Mouse (Mus musculus) lung, postnatal 0 days (tissue): ENCODE data around the gene Hoxa5. TPM values are rescaled to one million over a fixed set of nuclear protein-coding genes. Genes with fewer than 3 reads are reported as not detected.

Experiments
- ATAC-seq: fragments of 200-750 bp; cut with Nextera tagmentation; 2 replicates; pipeline ENCODE4 v1.8.0; 2017; ENCODE audit warnings: moderate library complexity
- DNase-seq: peaks from one replicate; pipeline ENCODE4 v3.0.0-alpha.2; 2016; ENCODE audit warnings: low spot score
- H3K27ac ChIP-seq: fragments of 300-500 bp; sonication (generic); 2 replicates; pipeline ENCODE4 v1.5.1; 2014; ENCODE audit warnings: antibody characterized with exemption, mild to moderate bottlenecking, low read length, mixed read lengths
- H3K27me3 ChIP-seq: fragments of 300-500 bp; sonication (generic); replicated peaks from 2 replicates; pipeline ENCODE4 v1.6.1; 2014; ENCODE audit warnings: low read length, mixed read lengths; ENCODE audit not compliant: insufficient read depth
- H3K36me3 ChIP-seq: fragments of 300-500 bp; sonication (generic); 2 replicates; pipeline ENCODE4 v1.6.1; 2014; ENCODE audit warnings: low read length, mixed read lengths; ENCODE audit not compliant: insufficient read depth
- H3K4me1 ChIP-seq: fragments of 300-500 bp; sonication (generic); 2 replicates; pipeline ENCODE4 v1.6.1; 2014; ENCODE audit warnings: antibody characterized with exemption, low read depth, low read length, mixed read lengths; ENCODE audit not compliant: insufficient read depth
- H3K4me2 ChIP-seq: fragments of 300-500 bp; sonication (generic); replicated peaks from 2 replicates; pipeline ENCODE4 v1.6.1; 2014; ENCODE audit warnings: low read depth, mild to moderate bottlenecking, low read length, moderate library complexity, mixed read lengths
- H3K4me3 ChIP-seq: fragments of 300-500 bp; sonication (generic); 2 replicates; pipeline ENCODE4 v1.5.1; 2014; ENCODE audit warnings: low read depth, low read length
- H3K9ac ChIP-seq: fragments of 300-500 bp; sonication (generic); replicated peaks from 2 replicates; pipeline ENCODE4 v1.6.1; 2014; ENCODE audit warnings: low read depth, mild to moderate bottlenecking
- H3K9me3 ChIP-seq: fragments of 300-500 bp; sonication (generic); 2 replicates; pipeline ENCODE4 v1.6.1; 2016; ENCODE audit warnings: low read length, mixed read lengths
- CTCF ChIP-seq: IDR thresholded peaks from 2 replicates; pipeline ENCODE4 v1.5.1; 2016; ENCODE audit warnings: antibody characterized with exemption, mild to moderate bottlenecking
- EP300 ChIP-seq: IDR thresholded peaks from 2 replicates; pipeline ENCODE4 v1.6.1; 2016; ENCODE audit warnings: antibody characterized with exemption, mild to moderate bottlenecking, control low read depth
- WGBS: fragments of 180-500 bp; shearing (Covaris S2); extraction: QIAGEN DNeasy Blood & Tissue Kit; methylation state at CpG from one replicate; pipeline ENCODE4 v1.1.7; 2014; 5-methylcytosine and 5-hydroxymethylcytosine counted together
- polyA plus RNA-seq: library from polyadenylated mRNA; unstranded; fragments of >200 nt; fragmentation: Nextera tagmentation; extraction: Ambion mirVana; gene quantifications from 2 replicates; pipeline ENCODE4 v1.2.1, GENCODE M21; 2015

The Hoxa5 gene
- polyA plus RNA-seq, 1 experiment from 2014 or later = 40.3 TPM

DNA sequence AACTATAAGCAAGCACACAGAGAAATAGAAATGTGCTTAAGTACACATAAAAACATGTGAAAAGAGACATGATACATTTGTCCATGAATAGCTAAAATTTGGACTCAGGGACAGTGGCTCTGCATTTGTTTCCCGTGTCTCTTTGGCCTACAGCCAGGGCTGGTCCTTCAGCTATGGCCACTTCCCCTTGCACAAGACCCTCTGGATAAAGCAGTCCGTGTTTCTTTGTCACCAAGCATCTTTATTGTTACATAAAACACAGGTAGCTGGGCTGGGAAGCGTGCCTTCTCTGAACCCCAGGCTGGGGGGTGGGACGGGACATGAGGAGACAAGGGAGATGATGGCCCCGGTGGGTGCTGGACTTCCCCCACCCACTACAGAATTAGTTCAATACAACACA, 9.9 kb upstream of the Hoxa5 start:
- no peaks in the 10 kb centered on the region for H3K36me3 ChIP-seq
- H3K4me2 ChIP-seq = no peak overlapping the region
- 26% methylated on average over 5 of the region's 5 CpGs for WGBS
- no peak overlapping the region for H3K27ac ChIP-seq
- no peak overlapping the region for H3K4me3 ChIP-seq
- TF ChIP-seq CTCF (no peak), EP300 (no peak)
- no peak for ATAC-seq
- H3K4me1 ChIP-seq = peaks cover 13% of the 10 kb centered on the region
- H3K9ac ChIP-seq = no peak overlapping the region
- no peaks in the 10 kb centered on the region for H3K9me3 ChIP-seq
- DNase-seq = no peak
- H3K27me3 ChIP-seq = peaks cover 77% of the 10 kb centered on the region

DNA sequence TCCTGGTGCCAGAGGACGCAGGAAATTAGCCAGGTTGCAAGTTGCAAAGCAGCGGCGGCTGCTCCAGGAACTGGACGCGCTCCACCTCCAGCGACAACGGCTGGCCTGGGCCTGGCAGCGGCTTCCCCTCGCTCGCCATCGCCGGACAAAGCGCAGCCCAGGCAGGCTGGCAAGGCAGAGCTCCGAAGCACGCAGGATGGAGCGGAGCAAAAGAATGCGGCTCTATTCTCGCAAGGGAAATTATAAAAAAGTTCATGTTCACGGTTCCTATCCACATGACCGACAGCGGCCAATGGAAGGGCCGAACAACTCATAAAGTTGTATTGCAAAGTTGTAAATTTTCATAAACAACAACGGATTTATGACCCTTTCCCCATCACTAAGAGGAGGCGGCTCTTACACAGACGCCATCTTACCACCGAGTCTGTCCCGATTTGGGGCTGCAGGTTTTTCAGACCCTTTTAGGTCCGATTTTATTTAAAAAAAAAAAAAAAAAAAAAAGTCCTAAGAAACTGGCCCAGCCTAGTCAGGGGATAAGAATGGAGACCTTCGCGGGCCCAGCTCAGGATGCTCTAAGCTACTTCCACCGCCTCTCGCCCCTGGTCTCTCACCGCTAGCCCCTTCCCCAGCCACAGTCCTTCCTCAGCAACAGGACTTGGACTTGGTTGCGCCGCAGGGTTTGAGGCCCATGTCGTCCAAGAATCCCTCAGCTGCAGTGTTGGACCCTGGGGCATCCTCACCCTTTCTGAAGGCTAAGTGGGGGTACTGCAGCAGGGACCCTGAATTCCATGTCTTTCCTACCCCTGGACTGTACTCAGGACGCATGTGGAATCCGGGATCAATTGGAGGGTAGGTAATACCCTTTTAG, 9.0 kb upstream of the Hoxa5 start, which contains the start of the genes Hoxa3 and Gm28308:
Gene Hoxa3 (minus strand): TSS at position 218 of the 868 bp plus-strand sequence.
Gene Gm28308 (minus strand): TSS at position 221 of the 868 bp plus-strand sequence.
- Histone ChIP-seq H3K9me3 (no peaks in the 10 kb centered on the region), H3K27me3 (peaks cover 73% of the 10 kb centered on the region), H3K4me2 (peak within 1 kb of the TSS; percentile 61), H3K36me3 (no peaks in the 10 kb centered on the region), H3K4me3 (peak within 1 kb of the TSS; percentile 48), H3K27ac (peak within 1 kb of the TSS; percentile 76), H3K9ac (0 out of 2 replicates have a peak within 1 kb of the TSS, but pooled peaks have one; percentile 32), H3K4me1 (peaks cover 13% of the 10 kb centered on the region)
- DNase-seq (peak; percentile 80), ATAC-seq (peak; percentile 23)
- TF ChIP-seq CTCF (no peak), EP300 (no peak)
- 8% methylated on average over 38 of the region's 38 CpGs for WGBS

DNA sequence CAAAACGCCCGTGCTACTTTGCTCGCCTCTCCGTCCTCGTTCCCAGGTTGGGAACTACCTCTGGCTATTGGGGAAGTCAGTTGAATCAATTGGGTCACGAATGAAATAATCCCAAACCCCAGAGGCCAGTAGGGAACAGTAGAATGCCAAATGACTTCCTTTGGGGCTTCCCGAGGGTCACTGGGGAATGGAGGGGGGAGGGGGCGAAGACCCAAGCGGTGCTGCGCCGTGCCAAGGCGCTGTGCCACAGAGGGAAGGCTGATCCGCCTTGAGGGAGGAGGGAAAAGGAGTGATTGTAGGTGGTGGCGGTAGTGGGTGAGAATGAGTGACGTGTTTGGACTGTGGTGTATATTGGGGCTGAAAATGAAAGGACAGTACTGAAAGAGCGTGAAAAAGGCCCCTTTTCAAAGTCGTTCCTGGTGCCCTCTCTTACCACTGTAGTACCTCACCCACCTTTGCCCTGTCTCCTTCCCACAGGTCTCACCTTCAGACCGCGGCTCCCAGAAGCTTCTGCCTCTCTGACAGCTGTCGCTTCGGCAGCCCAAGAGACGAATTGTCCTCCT, 8.2 kb upstream of the Hoxa5 start:
- 5% methylated on average over 21 of the region's 22 CpGs for WGBS
- ATAC-seq = 0 out of 2 replicates have a peak, but pooled peaks have one; percentile 10
- Histone ChIP-seq H3K4me1 (peaks cover 11% of the 10 kb centered on the region), H3K36me3 (no peaks in the 10 kb centered on the region), H3K4me3 (peak overlapping the region; percentile 48), H3K9me3 (no peaks in the 10 kb centered on the region), H3K27ac (peak overlapping the region; percentile 76), H3K27me3 (peaks cover 72% of the 10 kb centered on the region), H3K9ac (0 out of 2 replicates have a peak overlapping the region, but pooled peaks have one; percentile 32), H3K4me2 (peak overlapping the region; percentile 61)
- no peak for DNase-seq
- 0 out of 2 replicates have a peak, but pooled peaks have one; percentile 9 for TF ChIP-seq CTCF
- no peak for TF ChIP-seq EP300

DNA sequence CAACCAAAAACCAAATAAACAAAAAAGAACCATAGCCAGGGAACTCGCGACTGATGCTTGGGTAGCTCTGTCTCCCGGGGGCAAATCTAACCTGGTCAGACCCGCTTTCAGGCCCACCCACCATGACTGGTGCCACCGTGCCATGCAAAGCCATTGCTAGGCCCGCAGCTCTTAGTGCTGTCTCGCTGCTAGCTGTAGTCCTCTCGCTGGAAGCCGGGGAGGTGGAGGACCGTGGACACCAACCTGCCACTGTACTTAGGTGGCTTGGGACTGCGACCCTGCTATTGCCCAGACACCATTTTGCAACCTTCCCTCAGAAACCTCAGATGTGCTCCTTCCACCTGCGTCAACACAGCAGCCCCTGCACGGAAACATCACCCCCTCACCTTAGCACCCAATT, 7.6 kb upstream of the Hoxa5 start:
- H3K4me2 ChIP-seq = peak overlapping the region; percentile 61
- H3K4me3 ChIP-seq = peak overlapping the region; percentile 48
- 10% methylated on average over 13 of the region's 13 CpGs for WGBS
- H3K27me3 ChIP-seq = peaks cover 72% of the 10 kb centered on the region
- H3K4me1 ChIP-seq = peaks cover 6% of the 10 kb centered on the region
- ATAC-seq (no peak), DNase-seq (no peak)
- no peaks in the 10 kb centered on the region for H3K9me3 ChIP-seq
- TF ChIP-seq CTCF = no peak
- TF ChIP-seq EP300 = no peak
- no peak overlapping the region for H3K9ac ChIP-seq
- peak overlapping the region; percentile 76; the same call in 1 of the 2 replicates for H3K27ac ChIP-seq
- H3K36me3 ChIP-seq = no peaks in the 10 kb centered on the region

DNA sequence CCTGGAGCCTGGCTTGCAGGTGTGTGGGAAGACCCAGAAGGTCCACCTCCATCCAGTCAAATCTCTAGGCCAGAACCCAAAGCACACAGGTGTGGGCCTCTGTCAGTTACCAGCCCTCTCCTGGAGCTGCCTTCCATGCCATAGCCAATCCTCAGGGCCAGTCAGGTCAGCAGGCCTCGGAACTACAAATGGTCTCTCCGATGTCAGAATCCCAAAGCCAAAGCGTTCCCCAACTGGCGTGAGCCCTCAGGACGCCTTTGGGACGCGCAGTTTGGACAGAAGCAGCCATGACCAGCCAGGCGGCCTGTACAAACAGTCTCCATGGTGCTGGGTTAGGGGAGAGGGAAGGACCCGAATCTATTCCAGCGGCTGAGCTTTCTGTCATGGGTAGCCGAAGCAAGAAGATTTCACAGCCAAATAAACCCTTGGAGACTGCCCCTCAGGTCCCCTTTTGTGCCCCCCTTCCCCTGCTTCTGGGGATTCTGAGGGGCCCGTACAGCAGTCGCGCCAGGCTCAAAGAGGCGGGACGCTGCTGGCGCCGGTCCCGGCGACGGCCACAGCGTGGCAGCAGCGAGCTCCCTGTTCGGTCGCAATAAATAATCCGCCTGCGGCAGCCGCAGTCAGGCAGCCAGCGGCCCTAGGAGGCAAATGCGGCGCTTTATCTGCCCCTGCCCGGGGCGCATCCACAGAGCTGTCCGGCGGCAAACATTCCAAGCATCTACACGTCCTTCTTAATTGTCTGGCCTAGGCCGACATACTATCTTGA, 7.0 kb upstream of the Hoxa5 start:
- Histone ChIP-seq H3K4me1 (peaks cover 3% of the 10 kb centered on the region; the same call in 1 of the 2 replicates), H3K9me3 (no peaks in the 10 kb centered on the region), H3K4me3 (peak overlapping the region; percentile 48), H3K36me3 (no peaks in the 10 kb centered on the region), H3K27me3 (peaks cover 73% of the 10 kb centered on the region), H3K27ac (no peak overlapping the region), H3K4me2 (peak overlapping the region; percentile 61), H3K9ac (no peak overlapping the region)
- TF ChIP-seq EP300 (no peak), CTCF (peak; percentile 83)
- WGBS = 3% methylated on average over 37 of the region's 37 CpGs
- ATAC-seq (peak; percentile 74), DNase-seq (peak; percentile 87)

DNA sequence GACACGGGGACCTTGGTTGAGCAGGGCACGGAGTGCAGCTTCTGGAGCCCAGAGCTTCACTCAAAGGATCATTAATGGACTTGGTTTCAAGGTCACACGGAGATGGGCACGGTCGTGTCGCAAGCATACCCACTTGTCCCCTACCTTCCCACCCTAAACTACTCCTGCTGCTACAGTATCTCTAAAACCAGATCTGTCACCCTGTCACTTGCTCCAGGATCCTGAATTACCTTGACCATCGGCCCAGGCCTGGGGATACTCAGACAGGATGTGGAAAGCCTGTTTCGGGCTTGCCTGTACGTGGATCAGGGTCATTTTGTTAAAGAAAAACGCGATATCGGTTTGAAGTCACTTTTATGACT, 5.3 kb upstream of the Hoxa5 start:
- Histone ChIP-seq H3K4me2 (peak overlapping the region; percentile 75), H3K9ac (no peak overlapping the region), H3K4me3 (peak overlapping the region; percentile 40), H3K9me3 (no peaks in the 10 kb centered on the region), H3K4me1 (peaks cover 3% of the 10 kb centered on the region; the same call in 1 of the 2 replicates), H3K27me3 (peaks cover 62% of the 10 kb centered on the region), H3K27ac (no peak overlapping the region), H3K36me3 (no peaks in the 10 kb centered on the region)
- TF ChIP-seq CTCF (no peak), EP300 (no peak)
- no peak for DNase-seq
- WGBS = 44% methylated on average over 12 of the region's 12 CpGs
- no peak for ATAC-seq
